Mouse (Mus musculus) heart, postnatal 25 days (tissue): Measurements from ENCODE around the gene Wars2. TPM values are rescaled to one million over a fixed set of nuclear protein-coding genes. Genes with fewer than 3 reads are reported as not detected.
A peak's percentile ranks its signal among the peaks of the same experiment; 100 is the strongest.

Experiments
- DNase-seq: peaks from one replicate; pipeline ENCODE4 v3.0.0; 2022; ENCODE audit warnings: low spot score
- intact Hi-C: fragments of 180-260 bp; cut with DNase I; formaldehyde crosslinking; loops from one replicate; pipeline ENCODE4 v1.15.1; 2025
- total RNA-seq, 2 experiments: library from RNA; stranded (reverse); gene quantifications; 2 replicates each; pipeline ENCODE4 v1.2.3; 2021

The Wars2 gene
- 1 to 10 TPM; 6.8 to 8.0 TPM for total RNA-seq

DNA sequence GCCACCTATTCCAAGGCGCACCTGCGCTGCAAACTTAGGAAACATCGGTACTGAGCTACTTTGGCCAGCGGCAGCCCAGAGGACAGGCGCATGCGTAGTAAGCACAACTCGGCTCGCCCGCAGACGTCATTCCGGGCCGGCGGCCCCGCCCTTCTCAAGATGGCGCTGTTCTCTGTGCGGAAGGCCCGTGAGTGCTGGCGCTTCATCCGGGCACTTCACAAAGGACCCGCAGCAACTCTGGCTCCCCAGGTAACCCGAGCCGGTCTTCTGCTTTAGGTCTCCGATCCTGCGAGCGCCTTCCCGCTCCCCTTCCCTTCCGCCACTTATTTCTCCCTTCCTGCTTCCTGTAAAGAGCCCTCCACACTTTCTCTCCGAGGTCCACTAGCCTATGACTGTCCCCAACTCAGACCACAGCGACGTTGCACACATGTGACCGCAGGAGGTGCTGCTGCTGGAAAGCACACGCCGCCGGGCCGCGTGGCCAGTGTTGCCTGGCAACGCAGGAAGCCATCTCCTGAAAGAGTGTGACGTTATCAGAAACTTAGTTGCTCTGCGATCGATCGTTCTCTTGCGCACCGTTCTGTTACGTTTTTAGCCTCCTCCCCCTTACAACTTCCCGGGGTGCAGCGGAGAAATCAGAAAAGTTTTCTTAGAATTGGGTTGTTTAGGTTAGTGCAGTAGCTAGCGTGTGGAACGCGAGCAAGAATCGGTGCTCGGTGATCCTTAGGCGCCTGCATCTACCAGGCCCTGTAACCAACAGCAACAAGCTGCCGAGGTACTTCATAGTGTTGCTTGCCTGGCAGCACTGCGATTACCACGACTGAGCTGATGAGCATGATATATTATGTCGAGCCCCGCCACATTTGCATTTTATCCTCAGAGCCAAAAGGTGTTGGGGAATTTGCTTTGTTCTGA, at the start of gene Wars2:
Gene Wars2 (plus strand): TSS at position 129 of the 915 bp plus-strand sequence.
- peak; percentile 85 for DNase-seq
- intact Hi-C loops, result loop anchor here (5.0 kb wide), 1 partner anchor 111 kb away; no protein-coding TSS in a partner anchor

GRCm38 (mm10) chr3:99096816-99097215, 44.1 kb upstream of the Wars2 start:
- intact Hi-C loops, result no loop called here

DNA sequence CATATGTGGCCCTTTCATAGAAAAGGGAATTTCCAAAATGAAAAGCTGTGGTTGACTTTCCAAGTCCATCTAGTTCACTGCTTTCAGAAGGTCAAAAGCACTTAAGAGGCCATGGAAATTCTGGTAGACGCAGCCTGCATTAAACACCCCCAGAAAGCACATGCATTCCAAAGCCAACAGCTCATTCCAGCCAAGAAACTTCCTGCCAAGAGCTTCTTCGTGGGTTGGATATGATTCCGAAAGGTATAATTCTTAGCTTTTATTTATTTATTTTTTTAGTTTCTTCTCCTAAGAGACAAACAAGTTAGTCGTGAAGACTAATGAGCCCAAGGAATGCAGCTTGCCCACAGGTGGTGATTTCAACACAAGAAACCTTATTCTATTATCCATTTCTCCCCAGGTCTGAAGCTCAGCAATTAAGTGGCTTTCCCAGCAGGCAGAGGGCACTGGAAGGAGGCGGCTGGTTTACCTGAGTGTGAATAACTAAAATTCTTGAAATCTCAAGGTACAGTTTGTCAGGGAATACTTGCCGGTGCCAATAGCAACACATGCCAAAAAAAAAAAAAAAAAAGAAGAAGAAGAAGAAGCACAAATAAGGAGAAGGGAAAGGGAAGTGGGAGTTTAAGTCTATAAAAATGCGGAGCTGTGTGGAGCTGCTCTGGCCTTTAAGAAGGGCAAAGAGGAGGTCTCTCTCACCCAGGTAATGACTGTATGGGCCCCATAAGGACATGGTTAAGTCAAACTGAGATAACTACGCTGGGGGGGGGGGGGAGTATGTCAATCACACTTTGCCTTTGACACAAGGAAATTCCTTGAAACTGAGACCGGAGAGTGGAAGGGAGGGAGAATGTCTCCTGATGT, 30.3 kb upstream of the Wars2 start:
- DNase-seq, result no peak
- intact Hi-C loops, result no loop called here

More at GRCm38 (mm10) chr3:99096816-99097215, 44.1 kb upstream of the Wars2 start:
- DNase-seq, result no peak

GRCm38 (mm10) chr3:99111214-99111608, 29.7 kb upstream of the Wars2 start:
- intact Hi-C loops, result no loop called here
- no peak for DNase-seq

GRCm38 (mm10) chr3:99113266-99113837, 27.5 kb upstream of the Wars2 start:
- no peak for DNase-seq
- intact Hi-C loops, result no loop called here

- DNase-seq, result no peak
- intact Hi-C loops, result no loop called here
These were observed 19.9 kb upstream of the Wars2 start for GRCm38 (mm10) chr3:99120942-99121341.

- intact Hi-C loops, result no loop called here
- DNase-seq, result no peak
These were observed 10.3 kb upstream of the Wars2 start for GRCm38 (mm10) chr3:99130521-99130920.

DNA sequence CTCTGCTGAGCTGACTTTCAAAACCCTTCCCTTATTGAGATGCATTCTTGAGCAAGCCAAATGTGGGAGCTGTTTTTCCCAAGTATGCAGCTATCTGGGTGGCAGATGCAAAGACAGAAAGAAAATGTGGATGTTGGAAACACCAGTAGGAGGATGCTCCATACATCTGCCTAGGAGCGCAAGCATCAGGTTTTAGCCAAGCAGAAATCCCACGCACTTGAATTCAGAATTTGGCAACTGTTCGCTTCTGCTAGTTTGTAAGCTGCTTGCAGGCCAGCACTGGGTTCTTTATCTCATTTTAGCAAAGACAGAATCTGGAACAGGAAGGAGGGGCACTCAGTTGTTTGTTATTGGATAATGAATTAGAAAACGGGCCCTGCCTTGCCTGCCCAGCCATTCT, 8.9 kb upstream of the Wars2 start:
- DNase-seq, result no peak
- intact Hi-C loops, result no loop called here

- DNase-seq, result no peak
- intact Hi-C loops, result no loop called here
These were observed 7.0 kb upstream of the Wars2 start for GRCm38 (mm10) chr3:99133913-99134312.

DNA sequence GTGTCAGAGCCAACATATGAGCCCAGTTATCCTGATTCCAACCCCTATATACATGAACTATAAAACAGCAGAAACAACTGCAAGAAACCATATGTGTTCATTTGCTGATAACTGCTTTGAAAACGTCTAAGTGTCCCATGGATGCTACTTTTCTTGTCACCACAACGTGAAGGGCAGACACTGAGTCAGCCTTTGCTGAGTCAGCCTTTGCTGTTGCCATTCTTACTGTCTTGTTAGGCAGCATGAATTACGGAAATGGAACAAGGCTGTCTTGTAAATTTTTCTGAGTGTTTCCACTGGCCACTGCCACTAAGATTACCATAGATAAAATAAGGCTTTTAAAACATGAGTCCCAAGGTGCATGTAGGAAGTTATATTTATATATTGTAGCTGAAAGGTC, 7.0 kb downstream of the Wars2 start:
- no peak for DNase-seq
- intact Hi-C loops, result no loop called here

DNA sequence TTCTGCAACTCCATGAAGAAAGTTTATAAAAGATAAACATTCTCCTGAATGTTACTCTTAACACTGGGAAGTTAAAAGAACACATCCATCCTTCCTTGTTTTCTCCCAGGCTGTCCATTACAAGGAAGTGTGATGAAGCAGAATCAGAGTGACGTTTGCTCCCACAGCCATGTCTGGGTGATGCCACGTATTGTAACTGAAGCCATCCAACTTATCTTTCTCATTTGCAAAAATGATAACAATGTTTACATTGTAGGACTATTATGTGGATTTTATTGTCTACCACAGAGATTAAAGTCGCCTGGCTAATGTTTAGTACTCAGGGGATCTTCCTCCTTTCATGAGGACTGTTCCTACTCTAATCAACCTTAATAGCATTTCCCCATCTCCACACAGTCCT, 8.2 kb downstream of the Wars2 start:
- intact Hi-C loops, result no loop called here
- DNase-seq, result no peak

DNA sequence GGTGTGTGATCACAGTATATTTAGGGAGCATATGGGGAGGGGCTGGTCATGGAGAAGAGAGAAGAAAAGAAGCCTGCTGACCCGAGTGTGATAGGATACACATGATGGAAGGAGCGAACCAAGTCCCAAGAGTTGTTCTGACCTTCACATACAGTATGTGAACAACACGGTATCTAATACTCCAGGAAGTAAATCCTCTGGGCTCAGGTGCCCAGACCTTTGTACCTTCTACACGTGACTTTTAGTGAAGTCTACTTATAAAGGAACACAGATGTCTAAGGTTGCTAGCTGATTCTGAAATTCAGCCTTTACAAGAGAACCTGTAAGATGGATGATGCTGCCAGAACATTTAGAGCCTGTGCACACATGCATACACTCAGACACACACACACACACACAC, 15.4 kb downstream of the Wars2 start:
- no peak for DNase-seq
- intact Hi-C loops, result no loop called here

DNA sequence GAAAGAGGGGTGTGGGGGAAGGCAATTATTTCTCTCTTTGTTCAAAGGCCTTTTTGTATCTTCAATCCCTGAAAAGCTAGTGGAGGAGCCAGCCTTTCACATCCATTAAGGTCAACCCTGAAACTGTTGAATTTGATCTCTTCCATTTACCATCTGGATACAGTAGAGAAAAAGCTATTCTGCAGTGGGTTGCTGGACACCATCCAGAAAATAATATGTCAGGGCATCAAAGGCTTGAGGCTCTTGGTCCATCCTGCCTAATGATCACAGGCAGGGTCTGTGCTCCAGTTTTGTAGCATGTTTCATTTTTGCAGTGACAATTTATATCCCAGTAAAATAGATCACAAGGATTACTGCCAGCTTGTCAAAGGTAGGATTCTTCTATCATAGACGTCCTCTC, 16.1 kb downstream of the Wars2 start:
- intact Hi-C loops, result no loop called here
- DNase-seq, result no peak

GRCm38 (mm10) chr3:99157451-99158015, 16.7 kb downstream of the Wars2 start:
- intact Hi-C loops, result no loop called here
- no peak for DNase-seq

- DNase-seq, result no peak
- intact Hi-C loops, result no loop called here
These were observed 19.1 kb downstream of the Wars2 start for GRCm38 (mm10) chr3:99160016-99160415.

DNA sequence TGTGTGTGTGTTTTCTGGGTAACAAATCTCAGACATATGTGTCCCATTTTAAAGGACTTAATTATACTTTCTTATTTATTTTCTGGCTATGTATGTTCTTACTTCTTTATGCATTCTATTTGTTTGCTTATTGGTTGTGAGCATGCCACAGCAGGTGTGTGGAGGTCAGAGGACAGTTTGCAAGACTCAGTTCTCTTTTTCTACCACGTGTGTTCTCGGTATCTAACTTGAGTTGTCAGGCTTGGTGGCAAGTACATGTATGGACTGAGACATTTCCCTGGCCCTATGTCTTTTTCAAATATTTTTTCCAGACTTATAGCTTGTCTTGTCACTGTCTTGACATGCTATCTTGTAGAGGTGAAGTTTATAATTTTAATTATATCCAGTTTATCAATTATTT, 21.3 kb downstream of the Wars2 start:
- DNase-seq, result no peak
- intact Hi-C loops, result no loop called here

DNA sequence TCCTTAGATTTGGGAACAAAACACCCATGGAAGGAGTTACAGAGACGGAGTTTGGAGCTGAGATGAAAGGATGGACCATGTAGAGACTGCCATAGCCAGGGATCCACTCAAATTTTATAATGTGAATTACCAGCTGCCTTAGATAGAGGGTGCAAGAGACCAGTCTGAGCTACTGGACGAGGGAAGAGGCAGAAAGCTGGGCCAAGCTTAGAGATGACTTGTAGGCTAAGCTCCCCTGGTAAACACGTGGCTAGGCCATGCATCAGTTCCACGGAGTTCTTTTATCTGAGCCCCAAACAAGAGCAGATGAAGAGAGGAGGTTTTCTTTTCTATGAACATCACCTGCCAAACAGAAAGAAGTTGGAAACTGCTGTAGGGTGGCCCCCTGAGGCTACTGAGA, 26.9 kb downstream of the Wars2 start:
- intact Hi-C loops, result no loop called here

DNA sequence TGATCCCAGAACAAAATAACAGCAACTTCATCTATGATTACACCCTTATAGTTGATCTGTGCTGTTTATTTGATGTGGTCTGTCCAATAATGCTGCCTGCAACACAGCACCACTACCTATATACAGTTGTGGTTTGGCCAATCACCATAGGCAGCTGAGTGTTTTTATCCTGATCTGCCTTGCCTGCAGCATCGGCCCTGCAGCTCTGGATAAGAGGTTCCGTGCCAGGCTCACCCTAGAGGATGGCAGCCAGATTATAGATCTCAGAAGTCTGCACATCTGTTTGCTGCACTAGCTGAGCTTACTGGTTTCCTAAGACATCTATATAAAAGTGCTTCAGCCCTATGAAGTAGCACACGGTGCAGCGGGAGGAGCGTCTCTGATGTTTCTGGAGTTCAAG, 32.3 kb downstream of the Wars2 start:
- no peak for DNase-seq
- intact Hi-C loops, result no loop called here

More for the DNA sequence above, 26.9 kb downstream of the Wars2 start:
- DNase-seq, result no peak

- intact Hi-C loops, result no loop called here
- DNase-seq, result no peak
These were observed 33.9 kb downstream of the Wars2 start for GRCm38 (mm10) chr3:99174658-99175304.
